Mouse (Mus musculus): ENCODE measurements around the gene Rest. TPM values are rescaled to one million over a fixed set of nuclear protein-coding genes. Genes with fewer than 3 reads are reported as not detected.
"Not testable (repeated sequence)": the region's sequence is repeated elsewhere in the genome, so short reads cannot be mapped to it uniquely, and the experiment has no call there.

Rest gene
- 3.7 and 6.7 TPM in 2 replicates for polyA plus RNA-seq (2012; ENCODE audit: insufficient read depth, low replicate concordance)

GRCm38 (mm10) chr5:77265081-77265670, at the start of gene Rest:
TSS of gene Rest (plus strand) at chr5:77265491.
- peaks cover 23% of the 10 kb centered on the region for H3K36me3 ChIP-seq (replicated peaks; ENCODE audit: low read length)
- H3K9me3 ChIP-seq = no peaks in the 10 kb centered on the region
- peaks cover 3% of the 10 kb centered on the region for H3K27me3 ChIP-seq (replicated peaks)
- peak within 1 kb of the TSS; percentile 96 for H3K4me3 ChIP-seq (replicated peaks)
- H3K4me1 ChIP-seq = peaks cover 30% of the 10 kb centered on the region
- TF ChIP-seq FLI1 (IDR thresholded peaks at IDR 0.05; ENCODE audit: low read length) = no peak
- TF ChIP-seq GATA1 (IDR thresholded peaks at IDR 0.05; ENCODE audit: borderline replicate concordance, low read length) = no peak

- Histone ChIP-seq H3K36me3 (replicated peaks; ENCODE audit: low read length) (no peaks in the 10 kb centered on the region), H3K4me3 (replicated peaks) (peak overlapping the region; percentile 86), H3K9me3 (peaks cover 18% of the 10 kb centered on the region), H3K27me3 (replicated peaks) (peaks cover 15% of the 10 kb centered on the region), H3K4me1 (peaks cover 7% of the 10 kb centered on the region)
- no peak for TF ChIP-seq GATA1 (IDR thresholded peaks at IDR 0.05; ENCODE audit: borderline replicate concordance, low read length)
- no peak for TF ChIP-seq FLI1 (IDR thresholded peaks at IDR 0.05; ENCODE audit: low read length)
These were observed 48.1 kb upstream of the Rest start for GRCm38 (mm10) chr5:77217211-77217610.

- H3K4me3 ChIP-seq (replicated peaks) = peak overlapping the region; percentile 48
- H3K9me3 ChIP-seq = peaks cover 18% of the 10 kb centered on the region
- peaks cover 13% of the 10 kb centered on the region for H3K27me3 ChIP-seq (replicated peaks)
- no peaks in the 10 kb centered on the region for H3K36me3 ChIP-seq (replicated peaks; ENCODE audit: low read length)
- TF ChIP-seq GATA1 (IDR thresholded peaks at IDR 0.05; ENCODE audit: borderline replicate concordance, low read length) = no peak
- no peak for TF ChIP-seq FLI1 (IDR thresholded peaks at IDR 0.05; ENCODE audit: low read length)
- H3K4me1 ChIP-seq = peaks cover 8% of the 10 kb centered on the region
These were observed 47.6 kb upstream of the Rest start for GRCm38 (mm10) chr5:77217724-77218123.

- no peak for TF ChIP-seq FLI1 (IDR thresholded peaks at IDR 0.05; ENCODE audit: low read length)
- no peak for TF ChIP-seq GATA1 (IDR thresholded peaks at IDR 0.05; ENCODE audit: borderline replicate concordance, low read length)
- Histone ChIP-seq H3K9me3 (peaks cover 12% of the 10 kb centered on the region), H3K27me3 (replicated peaks) (no peaks in the 10 kb centered on the region), H3K36me3 (replicated peaks; ENCODE audit: low read length) (no peaks in the 10 kb centered on the region), H3K4me1 (peaks cover 18% of the 10 kb centered on the region), H3K4me3 (replicated peaks) (no peak overlapping the region)
These were observed 42.0 kb upstream of the Rest start for GRCm38 (mm10) chr5:77223043-77223975.

- no peaks in the 10 kb centered on the region for H3K9me3 ChIP-seq
- TF ChIP-seq GATA1 (IDR thresholded peaks at IDR 0.05; ENCODE audit: borderline replicate concordance, low read length) (no peak), FLI1 (IDR thresholded peaks at IDR 0.05; ENCODE audit: low read length) (no peak)
- no peaks in the 10 kb centered on the region for H3K36me3 ChIP-seq (replicated peaks; ENCODE audit: low read length)
- no peak overlapping the region for H3K4me3 ChIP-seq (replicated peaks)
- H3K27me3 ChIP-seq (replicated peaks) = peaks cover 2% of the 10 kb centered on the region
- peaks cover 4% of the 10 kb centered on the region; the same call in 1 of the 2 replicates for H3K4me1 ChIP-seq
These were observed 36.3 kb upstream of the Rest start for GRCm38 (mm10) chr5:77228986-77229385.

GRCm38 (mm10) chr5:77231863-77232262, 33.4 kb upstream of the Rest start:
- H3K36me3 ChIP-seq (replicated peaks; ENCODE audit: low read length); H3K9me3 ChIP-seq; H3K27me3 ChIP-seq (replicated peaks); H3K4me1 ChIP-seq; H3K4me3 ChIP-seq (replicated peaks): not testable (repeated sequence)

GRCm38 (mm10) chr5:77234921-77235320, 30.4 kb upstream of the Rest start:
- Histone ChIP-seq H3K4me1 (peaks cover 5% of the 10 kb centered on the region; the same call in 1 of the 2 replicates), H3K4me3 (replicated peaks) (no peak overlapping the region), H3K36me3 (replicated peaks; ENCODE audit: low read length) (no peaks in the 10 kb centered on the region), H3K9me3 (no peaks in the 10 kb centered on the region), H3K27me3 (replicated peaks) (peaks cover 6% of the 10 kb centered on the region)
- TF ChIP-seq GATA1 (IDR thresholded peaks at IDR 0.05; ENCODE audit: borderline replicate concordance, low read length) = no peak
- no peak for TF ChIP-seq FLI1 (IDR thresholded peaks at IDR 0.05; ENCODE audit: low read length)

- H3K4me3 ChIP-seq (replicated peaks) = no peak overlapping the region
- H3K36me3 ChIP-seq (replicated peaks; ENCODE audit: low read length) = no peaks in the 10 kb centered on the region
- peaks cover 5% of the 10 kb centered on the region; the same call in 1 of the 2 replicates for H3K4me1 ChIP-seq
- TF ChIP-seq GATA1 (IDR thresholded peaks at IDR 0.05; ENCODE audit: borderline replicate concordance, low read length) (no peak), FLI1 (IDR thresholded peaks at IDR 0.05; ENCODE audit: low read length) (no peak)
- H3K27me3 ChIP-seq (replicated peaks) = peaks cover 6% of the 10 kb centered on the region
- no peaks in the 10 kb centered on the region for H3K9me3 ChIP-seq
These were observed 28.2 kb upstream of the Rest start for GRCm38 (mm10) chr5:77237104-77237503.

GRCm38 (mm10) chr5:77244331-77244987, 20.8 kb upstream of the Rest start:
- Histone ChIP-seq H3K27me3 (replicated peaks) (peaks cover 2% of the 10 kb centered on the region), H3K4me3 (replicated peaks) (no peak overlapping the region), H3K9me3 (no peaks in the 10 kb centered on the region), H3K36me3 (replicated peaks; ENCODE audit: low read length) (no peaks in the 10 kb centered on the region), H3K4me1 (peaks cover 19% of the 10 kb centered on the region)
- TF ChIP-seq FLI1 (IDR thresholded peaks at IDR 0.05; ENCODE audit: low read length) = no peak
- no peak for TF ChIP-seq GATA1 (IDR thresholded peaks at IDR 0.05; ENCODE audit: borderline replicate concordance, low read length)

GRCm38 (mm10) chr5:77245463-77245786, 19.9 kb upstream of the Rest start:
- TF ChIP-seq GATA1 (IDR thresholded peaks at IDR 0.05; ENCODE audit: borderline replicate concordance, low read length) (no peak), FLI1 (IDR thresholded peaks at IDR 0.05; ENCODE audit: low read length) (no peak)
- H3K4me1 ChIP-seq = peaks cover 25% of the 10 kb centered on the region
- peak overlapping the region; percentile 89 for H3K4me3 ChIP-seq (replicated peaks)
- H3K27me3 ChIP-seq (replicated peaks) = peaks cover 2% of the 10 kb centered on the region
- no peaks in the 10 kb centered on the region for H3K9me3 ChIP-seq
- no peaks in the 10 kb centered on the region for H3K36me3 ChIP-seq (replicated peaks; ENCODE audit: low read length)

Measured in megakaryocyte, embryonic 14.5 days (primary cell).